Mouse (Mus musculus): ENCODE results near the gene Ddc.
A peak's percentile ranks its signal among the peaks of the same experiment; 100 is the strongest.

The Ddc gene

DNA sequence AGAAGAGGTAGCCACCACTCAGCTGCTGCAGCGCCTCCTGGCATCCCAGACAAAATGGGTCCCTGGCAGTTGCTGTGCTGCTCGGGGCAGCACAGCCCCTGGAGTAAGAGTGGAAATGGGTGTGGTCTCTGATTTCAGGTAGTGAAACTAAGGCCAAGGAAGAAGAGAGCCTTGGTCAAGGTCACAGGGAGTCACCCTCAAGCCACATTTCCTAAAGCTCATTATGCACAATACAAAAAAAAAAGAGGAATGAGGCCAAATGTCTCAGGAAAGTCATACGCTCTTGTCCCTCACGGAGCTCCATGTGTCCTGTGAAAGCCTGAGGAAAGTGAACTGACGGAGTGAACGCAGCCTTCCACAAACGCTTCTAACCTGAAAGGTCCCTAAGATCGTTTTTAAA lies 116.2 kb downstream of the Ddc start:
- no peak for DNase-seq (ENCODE audit: low read depth, low spot score)

DNA sequence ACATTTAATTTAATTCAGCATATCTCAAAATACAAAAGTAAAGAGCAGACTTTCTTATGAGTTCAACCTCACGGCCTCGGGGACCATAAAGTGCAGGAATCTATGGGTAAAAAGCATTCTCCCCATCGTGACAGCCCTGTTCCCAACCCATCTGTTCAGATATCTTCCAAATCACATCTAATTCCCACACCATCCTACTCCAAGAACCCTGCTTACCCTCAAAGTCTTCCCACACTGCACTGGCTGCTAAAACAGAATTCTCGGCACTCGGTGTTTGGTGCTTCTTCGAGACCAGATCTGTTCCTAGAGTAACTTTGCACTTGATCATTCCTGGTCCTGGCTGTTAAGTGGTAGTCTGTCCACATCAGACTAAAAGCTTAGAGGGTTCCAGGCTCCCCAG lies 119.6 kb downstream of the Ddc start:
- peak; percentile 28 for DNase-seq (ENCODE audit: low read depth, low spot score)

DNA sequence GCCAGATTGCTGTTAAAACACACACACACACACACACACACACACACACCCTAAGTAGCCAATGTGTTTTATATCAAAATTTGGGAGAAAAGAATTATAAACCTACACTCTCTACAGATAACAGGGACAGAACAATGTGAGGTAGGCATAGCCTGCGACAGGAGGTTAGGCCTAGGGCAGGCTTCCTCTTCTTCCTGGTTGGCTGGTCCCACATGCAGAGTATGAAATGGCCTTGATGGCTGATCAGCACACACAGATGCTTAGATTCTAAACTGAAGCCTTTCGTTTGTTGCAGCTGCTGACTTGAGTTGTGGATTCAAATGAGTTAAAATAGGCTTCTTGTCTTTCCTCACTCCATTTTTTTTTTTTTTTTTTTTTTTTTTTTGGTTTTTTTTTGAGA lies 120.1 kb downstream of the Ddc start:
- DNase-seq (ENCODE audit: low read depth, low spot score), result no peak

DNA sequence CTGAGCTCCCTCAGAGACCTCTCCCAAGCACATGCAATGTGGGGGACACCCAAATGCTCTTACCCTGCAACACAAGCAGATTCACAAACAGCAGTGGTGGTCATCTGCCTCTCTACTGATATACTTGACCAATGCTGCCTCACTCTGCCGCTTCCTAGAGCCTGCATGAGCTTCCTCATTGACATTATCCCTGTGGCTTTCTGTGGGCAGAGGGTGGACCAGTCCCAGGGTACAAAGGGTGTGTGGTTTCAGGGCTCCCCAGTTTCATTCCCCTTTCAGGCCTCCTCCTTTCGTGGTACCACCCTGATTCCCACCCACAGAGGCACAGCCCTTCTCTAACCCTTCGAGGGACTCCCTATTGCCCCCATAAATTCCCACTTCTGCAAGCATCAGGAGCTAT lies 120.7 kb downstream of the Ddc start:
- no peak for DNase-seq (ENCODE audit: low read depth, low spot score)

DNA sequence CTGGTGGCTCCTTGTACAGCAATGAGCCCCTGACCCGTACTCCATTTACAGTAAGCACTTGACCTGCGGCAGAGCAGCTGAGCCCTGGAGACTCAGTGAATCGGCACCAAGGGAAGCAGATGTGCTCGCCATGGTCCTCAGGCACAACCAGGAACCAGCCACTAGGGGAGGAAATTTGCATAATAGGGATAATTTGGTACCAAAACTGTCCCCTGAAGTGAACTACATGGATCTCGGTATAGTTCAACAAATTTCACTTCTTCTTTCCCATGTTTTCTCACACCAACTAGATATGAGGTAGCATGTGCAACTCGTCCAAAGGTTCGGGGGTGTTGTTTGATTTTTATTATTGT lies 121.1 kb downstream of the Ddc start:
- no peak for DNase-seq (ENCODE audit: low read depth, low spot score)

DNA sequence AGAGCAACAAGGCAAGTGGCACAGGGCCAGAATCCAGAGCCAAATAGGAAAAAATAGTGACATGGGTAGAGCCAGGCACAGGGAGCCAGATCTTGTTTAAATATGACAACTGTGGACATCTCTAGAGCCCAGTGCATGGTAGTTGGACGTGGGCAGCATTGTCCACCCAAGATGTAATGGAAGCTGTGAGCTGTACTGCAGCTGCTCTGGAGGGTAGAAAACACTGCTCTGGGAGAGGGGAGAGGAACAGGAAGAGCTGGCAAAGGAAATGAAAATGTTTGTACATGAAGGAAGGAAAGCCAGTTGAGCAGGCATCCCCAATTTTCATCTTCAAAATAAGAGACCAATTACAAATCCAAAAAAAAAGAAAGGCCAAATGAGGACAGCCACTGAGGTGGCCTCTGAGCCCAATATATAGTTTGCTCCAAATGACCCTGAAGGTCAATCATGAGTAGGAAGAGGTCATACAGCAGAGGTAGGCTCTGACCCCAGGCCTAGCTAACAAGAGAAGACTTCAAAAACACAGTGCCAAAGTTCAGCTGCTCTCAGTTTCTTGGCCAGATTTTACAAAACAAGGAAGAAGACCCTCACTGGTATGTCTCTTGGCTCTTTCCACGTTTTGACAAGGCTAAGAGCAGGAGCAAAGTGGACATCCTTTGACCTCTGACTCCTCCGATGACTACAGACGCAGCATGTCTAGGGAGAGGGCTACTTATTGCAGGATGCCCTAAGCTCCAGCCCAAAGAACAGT lies 121.7 kb downstream of the Ddc start:
- DNase-seq (ENCODE audit: low read depth, low spot score), result no peak

DNA sequence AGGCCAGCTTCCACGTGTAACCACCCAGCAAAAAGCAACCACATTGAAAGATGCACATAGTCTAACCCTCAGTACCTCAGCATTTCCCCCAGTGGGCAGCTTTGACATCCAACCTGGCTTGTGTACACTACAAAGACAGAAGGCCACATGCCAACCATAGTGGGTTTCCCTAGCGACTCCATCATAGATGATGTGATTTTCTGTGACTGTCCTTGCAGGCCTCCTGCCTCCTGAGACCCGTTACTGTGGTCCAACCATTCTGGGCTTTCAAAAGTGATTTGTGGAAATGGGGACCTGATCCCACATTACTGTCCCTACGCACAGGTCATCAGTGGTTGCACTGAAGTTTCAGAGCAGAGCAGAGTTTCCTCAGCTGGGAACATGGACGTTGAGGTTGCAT lies 123.1 kb downstream of the Ddc start:
- DNase-seq (ENCODE audit: low read depth, low spot score), result no peak

DNA sequence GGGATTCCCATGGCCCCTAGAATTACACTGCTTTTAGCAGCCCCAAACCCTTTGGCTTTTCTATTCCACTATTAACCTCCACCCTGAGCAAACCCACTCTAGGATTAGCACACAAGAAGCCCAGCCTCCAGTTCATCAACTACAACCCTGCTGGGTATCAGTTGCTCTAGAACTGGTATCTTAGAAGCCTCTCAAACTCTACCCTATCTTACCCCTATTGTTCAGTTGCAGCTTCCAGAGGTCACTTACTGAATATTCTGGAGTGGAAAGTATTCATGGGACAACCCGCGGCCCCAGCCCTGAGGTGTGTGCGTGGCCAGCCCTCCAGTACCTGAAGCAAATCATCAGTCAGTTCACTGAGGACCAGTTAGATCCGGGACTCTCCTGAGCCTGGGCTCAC lies 123.6 kb downstream of the Ddc start:
- DNase-seq (ENCODE audit: low read depth, low spot score), result no peak

DNA sequence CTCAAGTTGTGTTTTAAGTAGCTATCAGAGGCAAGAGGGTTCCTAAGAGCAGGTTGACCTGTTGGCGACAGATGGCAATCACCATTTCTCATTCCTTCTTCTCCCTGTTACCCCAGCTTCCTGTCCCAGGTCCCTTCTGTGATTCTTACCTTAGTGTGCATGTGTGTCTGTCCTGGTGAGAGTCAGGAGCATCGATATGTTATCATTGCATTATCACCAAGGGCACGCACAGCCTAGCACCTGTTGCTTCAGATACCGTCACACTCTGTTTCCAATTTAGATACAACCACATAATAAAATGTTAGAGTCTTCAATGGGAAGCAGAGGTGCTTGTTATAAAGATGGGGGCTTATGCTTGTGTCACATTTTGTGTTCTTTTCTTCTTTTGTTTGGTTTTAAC lies 125.7 kb downstream of the Ddc start:
- DNase-seq (ENCODE audit: low read depth, low spot score), result no peak

DNA sequence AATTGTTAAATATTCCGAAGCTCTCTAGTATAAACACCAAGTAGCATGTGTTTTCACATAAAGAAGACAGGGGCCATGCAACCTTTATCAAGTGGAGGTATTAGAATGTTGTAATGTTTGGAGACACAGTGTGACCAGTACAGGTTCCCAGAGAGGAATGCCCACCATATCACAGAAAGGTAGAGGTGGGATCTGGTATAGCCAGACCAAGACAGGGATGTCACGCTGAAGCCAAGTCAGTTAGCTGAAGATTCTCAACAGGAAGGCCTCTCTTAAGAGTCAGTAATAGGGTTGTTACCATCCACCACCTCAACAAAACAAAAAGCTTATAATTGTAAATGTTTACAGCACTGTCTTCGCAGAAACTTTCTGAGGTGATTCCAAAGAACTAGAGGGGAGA lies 127.3 kb downstream of the Ddc start:
- no peak for DNase-seq (ENCODE audit: low read depth, low spot score)

DNA sequence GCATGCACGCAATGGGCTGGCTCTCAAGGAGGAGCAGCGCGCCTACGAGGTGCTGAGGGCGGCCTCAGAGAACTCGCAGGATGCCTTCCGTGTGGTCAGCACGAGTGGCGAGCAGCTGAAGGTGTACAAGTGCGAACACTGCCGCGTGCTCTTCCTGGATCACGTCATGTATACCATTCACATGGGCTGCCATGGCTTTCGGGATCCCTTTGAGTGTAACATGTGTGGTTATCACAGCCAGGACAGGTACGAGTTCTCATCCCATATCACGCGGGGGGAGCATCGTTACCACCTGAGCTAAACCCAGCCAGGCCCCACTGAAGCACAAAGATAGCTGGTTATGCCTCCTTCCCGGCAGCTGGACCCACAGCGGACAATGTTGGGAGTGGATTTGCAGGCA lies 128.7 kb downstream of the Ddc start:
- no peak for DNase-seq (ENCODE audit: low read depth, low spot score)

DNA sequence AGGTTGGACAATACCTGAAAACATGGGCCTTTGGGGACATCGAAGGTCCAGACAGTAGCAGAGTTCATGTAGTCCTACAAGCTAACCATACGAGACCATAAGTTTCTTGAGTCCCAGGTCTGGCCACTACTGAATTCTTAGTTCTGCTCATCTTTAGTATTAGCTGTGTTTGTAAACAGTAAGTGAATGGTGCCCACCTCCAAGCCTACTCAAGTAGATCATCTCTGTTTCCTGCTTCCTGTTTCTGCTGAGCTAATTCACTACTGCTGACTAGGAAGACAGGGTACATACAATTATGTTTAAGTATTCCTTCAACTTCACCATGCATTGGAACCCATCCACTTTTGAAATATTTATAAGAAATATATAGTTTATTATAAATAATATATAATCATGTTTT lies 129.9 kb downstream of the Ddc start:
- no peak for DNase-seq (ENCODE audit: low read depth, low spot score)

DNA sequence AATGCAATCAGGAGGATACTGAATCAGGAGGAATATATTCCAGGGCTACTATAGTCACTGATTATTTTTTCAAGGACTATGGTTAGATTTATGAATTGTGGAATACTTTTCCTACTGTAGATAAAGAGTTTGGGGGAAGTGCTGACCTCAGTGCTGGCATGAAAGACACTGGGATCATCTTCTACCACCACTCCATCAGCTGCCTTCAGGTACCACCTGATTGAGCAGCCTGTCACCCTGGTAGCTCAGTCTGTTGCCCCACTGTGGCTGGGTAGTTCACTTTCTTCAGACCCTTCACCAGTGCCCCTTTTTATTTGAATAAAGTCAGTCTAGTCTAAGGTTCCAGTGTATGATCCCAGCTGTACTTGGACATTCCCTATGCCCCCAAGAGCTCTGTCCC lies 131.2 kb downstream of the Ddc start:
- no peak for DNase-seq (ENCODE audit: low read depth, low spot score)

DNA sequence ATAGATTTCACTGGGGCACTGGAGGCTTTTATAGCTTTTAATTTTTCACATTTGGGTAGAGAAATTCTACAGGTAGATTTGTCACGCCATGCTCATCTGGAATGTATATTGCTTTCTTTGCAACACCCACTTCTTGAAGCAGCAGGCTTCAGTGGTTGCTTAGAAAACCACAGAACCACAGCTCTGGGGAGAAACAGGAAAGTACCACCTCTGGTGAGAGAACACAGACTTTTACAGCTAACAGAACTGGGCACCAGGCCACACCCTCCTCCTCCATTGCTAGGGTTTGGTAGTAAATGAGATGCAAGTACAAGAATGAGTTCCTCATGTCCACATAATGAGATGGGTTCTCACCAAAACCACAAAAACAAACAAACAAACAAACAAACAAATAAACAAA lies 131.8 kb downstream of the Ddc start:
- DNase-seq (ENCODE audit: low read depth, low spot score), result peak; percentile 14

DNA sequence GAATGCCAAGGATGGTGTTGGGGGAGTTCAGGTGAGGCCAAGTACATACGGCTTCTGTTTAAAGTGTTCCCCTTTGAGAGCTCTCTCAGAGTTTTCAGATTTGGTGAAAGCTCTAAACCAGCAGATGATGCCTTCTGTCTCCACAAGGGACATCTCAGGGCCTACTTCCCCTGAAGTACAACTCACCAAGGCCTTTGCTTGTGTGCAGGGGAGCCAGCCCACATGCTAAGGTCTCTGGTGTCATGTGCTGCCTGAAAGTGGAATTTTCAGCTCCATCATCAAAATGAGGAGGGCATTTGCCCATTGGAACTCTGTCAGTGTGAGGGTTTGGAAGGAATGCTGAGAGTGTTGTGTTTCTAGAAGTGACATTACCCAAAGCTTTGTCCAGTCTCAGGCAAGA lies 132.5 kb downstream of the Ddc start:
- DNase-seq (ENCODE audit: low read depth, low spot score), result no peak

Measured in brain, adult 2 months (tissue).